Mouse (Mus musculus) heart, adult 2 months (tissue): Measurements from ENCODE around the gene Agbl4. TPM values are rescaled to one million over a fixed set of nuclear protein-coding genes. Genes with fewer than 3 reads are reported as not detected.
A peak's percentile ranks its signal among the peaks of the same experiment; 100 is the strongest.

Source experiments
- DNase-seq, 2 experiments: peaks; one replicate each; pipeline ENCODE4 v3.0.0; 2021
- H3K27ac ChIP-seq: fragments of 200-600 bp; 2 replicates; pipeline ENCODE4 v1.8.1; 2022
- H3K27me3 ChIP-seq: fragments of 200-500 bp; 2 replicates; pipeline ENCODE4 v1.6.1; 2012; ENCODE audit warnings: mild to moderate bottlenecking, low read length, inconsistent platforms, mixed read lengths; ENCODE audit not compliant: control insufficient read depth, insufficient read depth
- H3K36me3 ChIP-seq: fragments of 200-500 bp; 2 replicates; pipeline ENCODE4 v1.6.1; 2012; ENCODE audit warnings: low read length, inconsistent platforms; ENCODE audit not compliant: control insufficient read depth, insufficient read depth
- H3K4me1 ChIP-seq: fragments of 200-500 bp; 2 replicates; pipeline ENCODE4 v1.6.1; 2011; ENCODE audit warnings: low read length; ENCODE audit not compliant: control insufficient read depth, insufficient read depth
- H3K4me3 ChIP-seq: fragments of 200-600 bp; 2 replicates; pipeline ENCODE4 v1.8.1; 2022
- H3K79me2 ChIP-seq: fragments of 200-500 bp; replicated peaks from 2 replicates; pipeline ENCODE4 v1.6.1; 2012; ENCODE audit warnings: mild to moderate bottlenecking, inconsistent platforms, low read length, moderate library complexity, mixed read lengths; ENCODE audit not compliant: control insufficient read depth, insufficient read depth
- H3K9ac ChIP-seq: fragments of 200-500 bp; 2 replicates; pipeline ENCODE4 v1.6.1; 2012; ENCODE audit warnings: low read depth, mild to moderate bottlenecking, control low read depth, inconsistent platforms, low read length, mixed read lengths
- CTCF ChIP-seq: fragments of 200-600 bp; IDR thresholded peaks from 2 replicates; pipeline ENCODE4 v1.8.1; 2022; ENCODE audit warnings: antibody characterized with exemption, mild to moderate bottlenecking, moderate library complexity
- EP300 ChIP-seq: fragments of 200-500 bp; IDR thresholded peaks from 2 replicates; pipeline ENCODE4 v1.6.1; 2011; ENCODE audit warnings: low read depth, low read length, control low read depth; ENCODE audit not compliant: insufficient read depth
- POLR2A ChIP-seq: fragments of 200-500 bp; IDR thresholded peaks from 2 replicates; pipeline ENCODE4 v1.6.1; 2011; ENCODE audit warnings: mild to moderate bottlenecking, low read depth, low read length, control low read depth; ENCODE audit not compliant: insufficient read depth
- WGBS: fragments of 180-500 bp; shearing (Covaris S2); methylation state at CpG from one replicate; pipeline ENCODE4 v1.1.7; 2018; 5-methylcytosine and 5-hydroxymethylcytosine counted together
- intact Hi-C: fragments of 180-260 bp; cut with DNase I; formaldehyde crosslinking; loops from one replicate; pipeline ENCODE4 v1.15.1; 2025
- long read RNA-seq: library from polyadenylated mRNA; stranded (forward); transcript quantifications from one replicate; pipeline ENCODE4 v2.0.0, GENCODE M21; 2021
- polyA plus RNA-seq: library from polyadenylated mRNA; depleted of rRNA; stranded (reverse); fragments of >200 nt; gene quantifications from 2 replicates; pipeline ENCODE4 v1.2.3, GENCODE M21; 2012; rRNA removed
- total RNA-seq, 2 experiments: library from RNA; stranded (reverse); gene quantifications; 2 replicates each; pipeline ENCODE4 v1.2.3; 2021

Agbl4 gene
- total RNA-seq (under 1 TPM; 0.30 to 0.39 TPM), polyA plus RNA-seq (0.08 TPM in 1 of 2 replicates, not detected in the other)
- long read RNA-seq: 0 reads

DNA sequence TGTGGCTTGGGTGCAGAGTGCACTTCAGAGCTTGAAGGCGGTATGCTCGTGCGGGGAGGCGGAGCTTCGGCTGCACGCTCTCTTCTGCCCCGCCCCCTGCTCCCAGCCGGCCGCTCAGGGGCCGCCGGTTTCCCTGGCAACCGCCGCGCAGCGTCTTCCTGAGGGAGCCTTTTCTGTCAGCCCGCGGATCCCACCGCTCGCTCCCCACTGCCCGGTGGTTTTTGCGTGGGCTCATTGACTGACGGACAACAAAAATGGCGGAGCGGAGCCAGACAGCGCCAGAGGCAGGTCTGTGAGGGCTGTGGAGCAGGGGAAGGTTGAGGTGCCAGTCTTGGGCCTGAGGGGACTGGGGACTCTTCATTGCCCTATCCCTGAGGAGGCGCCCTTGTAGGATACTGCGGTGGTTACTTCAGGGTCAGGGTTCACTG is at the start of gene Agbl4:
Gene Agbl4, plus strand, starts transcription at position 44 of the 428 bp plus-strand sequence.
- H3K79me2 ChIP-seq: no peaks in the 10 kb centered on the region
- H3K36me3 ChIP-seq: no peaks in the 10 kb centered on the region
- no peaks in the 10 kb centered on the region for H3K4me1 ChIP-seq
- no peak within 1 kb of the TSS for H3K27ac ChIP-seq
- H3K4me3 ChIP-seq: peak within 1 kb of the TSS; percentile 52
- peak; percentile 40 to 49 for DNase-seq
- WGBS: 2% methylated on average over 27 of the region's 27 CpGs
- no peaks in the 10 kb centered on the region for H3K27me3 ChIP-seq
- intact Hi-C loops: no loop called here
- H3K9ac ChIP-seq: no peak within 1 kb of the TSS; the same call in 1 of the 2 replicates
- TF ChIP-seq POLR2A (no peak), EP300 (no peak), CTCF (no peak)

GRCm38 (mm10) chr4:110350856-110351177 is 46.6 kb upstream of the Agbl4 start:
- Histone ChIP-seq H3K4me3 (peak overlapping the region; percentile 54), H3K79me2 (no peaks in the 10 kb centered on the region), H3K36me3 (no peaks in the 10 kb centered on the region), H3K27ac (no peak overlapping the region), H3K4me1 (no peaks in the 10 kb centered on the region), H3K27me3 (no peaks in the 10 kb centered on the region), H3K9ac (no peak overlapping the region)
- intact Hi-C loops: no loop called here
- WGBS: 19% methylated on average over 6 of the region's 6 CpGs
- TF ChIP-seq CTCF (no peak), EP300 (no peak), POLR2A (no peak)
- no peak for DNase-seq

DNA sequence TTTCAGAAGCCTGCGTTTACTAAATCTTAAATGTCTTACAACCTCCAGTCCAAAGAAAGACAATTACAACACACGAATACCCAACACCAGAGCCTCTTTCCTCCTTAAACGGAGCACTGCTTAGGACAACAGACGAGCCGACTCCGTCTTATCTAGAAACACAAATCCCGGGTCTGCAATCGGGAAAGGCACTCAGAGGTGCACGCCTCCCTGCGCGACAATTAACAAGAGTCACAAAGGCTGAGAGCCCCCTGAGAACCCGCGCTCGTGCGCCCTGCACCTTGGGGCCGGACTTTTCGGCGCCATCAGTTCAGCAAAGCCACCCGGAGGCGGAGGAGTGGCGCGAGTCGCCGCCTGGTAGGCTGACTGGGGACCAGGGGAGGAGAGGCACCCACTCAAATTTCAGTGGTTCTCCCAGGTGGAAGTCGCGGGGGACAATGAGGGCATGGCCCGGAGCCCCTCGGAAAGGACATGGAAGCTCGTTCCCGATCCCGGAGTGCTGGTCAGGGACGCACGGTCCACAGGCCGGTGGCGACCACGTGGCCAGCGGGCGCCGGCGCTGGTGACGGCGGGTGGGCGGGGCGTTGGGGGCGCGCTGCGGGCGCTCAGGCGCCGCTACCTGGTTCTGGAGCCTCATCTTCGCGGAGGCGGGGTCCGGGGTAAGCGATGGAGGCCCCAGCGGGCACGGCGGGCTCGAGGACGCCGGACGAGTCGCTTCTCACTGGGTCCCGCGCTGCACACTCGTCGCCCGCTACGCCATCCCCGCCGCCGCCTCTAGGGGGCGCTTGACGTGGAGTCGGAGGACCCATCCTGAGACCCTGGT is 46.1 kb upstream of the Agbl4 start, which contains the start of gene Elavl4:
Gene Elavl4, minus strand, starts transcription at position 732 of the 823 bp plus-strand sequence.
- Histone ChIP-seq H3K79me2 (no peaks in the 10 kb centered on the region), H3K27me3 (no peaks in the 10 kb centered on the region), H3K36me3 (no peaks in the 10 kb centered on the region), H3K4me1 (no peaks in the 10 kb centered on the region), H3K27ac (no peak within 1 kb of the TSS), H3K9ac (no peak within 1 kb of the TSS), H3K4me3 (peak within 1 kb of the TSS; percentile 54)
- intact Hi-C loops: no loop called here
- DNase-seq: peak; percentile 28 to 52
- WGBS: 2% methylated on average over 75 of the region's 75 CpGs
- peak; percentile 73 for TF ChIP-seq CTCF
- TF ChIP-seq EP300: no peak
- TF ChIP-seq POLR2A: no peak

DNA sequence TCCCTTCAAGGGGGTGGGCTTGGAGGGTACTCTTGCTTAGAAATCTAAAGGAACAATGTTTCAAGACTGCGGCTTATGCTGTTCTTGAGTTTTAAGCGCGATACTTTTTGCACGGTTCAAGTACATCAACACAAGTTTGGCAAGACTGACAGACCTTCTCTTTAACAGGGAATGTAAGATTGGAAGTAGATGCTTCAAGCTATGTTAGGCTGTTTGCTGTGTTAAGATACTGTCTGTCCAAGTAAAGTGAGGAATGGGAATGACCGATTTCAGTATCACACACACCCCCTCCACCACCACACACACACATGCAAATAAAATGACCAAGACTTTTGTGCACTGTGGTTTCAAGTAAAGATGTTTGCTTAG is 45.5 kb upstream of the Agbl4 start:
- Histone ChIP-seq H3K27me3 (no peaks in the 10 kb centered on the region), H3K79me2 (no peaks in the 10 kb centered on the region), H3K4me3 (peak overlapping the region; percentile 54), H3K27ac (no peak overlapping the region), H3K9ac (no peak overlapping the region), H3K36me3 (no peaks in the 10 kb centered on the region), H3K4me1 (no peaks in the 10 kb centered on the region)
- intact Hi-C loops: no loop called here
- WGBS: 5% methylated on average over 5 of the region's 5 CpGs
- TF ChIP-seq POLR2A (no peak), CTCF (no peak), EP300 (no peak)
- no peak for DNase-seq

DNA sequence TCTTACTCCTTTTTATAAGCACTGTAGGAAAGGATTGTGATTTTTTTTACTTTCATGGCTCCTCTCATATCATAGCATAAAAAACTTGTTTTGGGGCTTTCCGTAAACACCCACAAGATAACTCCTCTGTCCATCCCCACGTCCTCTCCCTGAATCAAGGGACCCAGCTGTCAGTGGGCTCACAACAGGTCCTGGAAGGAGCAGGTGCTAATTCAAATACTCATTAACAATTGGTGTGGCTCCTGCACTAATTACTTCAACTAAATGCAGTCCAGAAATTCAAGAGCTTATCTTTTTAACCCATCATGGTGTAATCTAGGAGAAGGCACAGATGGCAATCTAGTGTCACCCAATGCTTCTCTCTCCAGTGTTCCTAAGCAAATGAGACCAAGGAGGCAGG is 36.9 kb upstream of the Agbl4 start:
- Histone ChIP-seq H3K4me3 (no peak overlapping the region), H3K36me3 (no peaks in the 10 kb centered on the region), H3K79me2 (no peaks in the 10 kb centered on the region), H3K27me3 (no peaks in the 10 kb centered on the region), H3K27ac (no peak overlapping the region), H3K9ac (no peak overlapping the region), H3K4me1 (no peaks in the 10 kb centered on the region)
- TF ChIP-seq POLR2A: no peak
- no peak for TF ChIP-seq CTCF
- intact Hi-C loops: no loop called here
- DNase-seq: no peak
- 71% methylated on average over 2 of the region's 2 CpGs for WGBS

DNA sequence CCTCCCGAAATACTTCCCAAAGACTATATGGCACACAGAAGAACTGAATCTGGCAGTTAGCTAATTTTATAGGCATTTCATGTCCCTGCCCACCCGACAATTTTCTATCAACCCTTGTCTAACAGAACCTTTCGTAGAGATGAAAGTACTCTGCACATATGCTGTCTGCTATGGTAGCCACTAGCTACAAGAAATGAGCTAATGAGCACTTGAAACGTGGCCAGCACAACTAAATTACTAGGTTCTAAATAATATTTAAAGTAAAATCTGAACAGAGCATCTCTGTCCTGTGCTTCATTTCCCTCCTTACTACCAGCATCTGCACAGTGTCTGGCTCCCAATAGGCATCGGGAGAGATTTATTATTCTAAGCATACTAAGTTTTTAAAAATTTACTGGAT is 1.2 kb upstream of the Agbl4 start:
- Histone ChIP-seq H3K27ac (no peak overlapping the region), H3K36me3 (no peaks in the 10 kb centered on the region), H3K4me3 (no peak overlapping the region), H3K79me2 (no peaks in the 10 kb centered on the region), H3K4me1 (no peaks in the 10 kb centered on the region), H3K9ac (no peak overlapping the region), H3K27me3 (no peaks in the 10 kb centered on the region)
- 80% methylated on average over 5 of the region's 5 CpGs for WGBS
- TF ChIP-seq POLR2A (no peak), EP300 (no peak), CTCF (no peak)
- no peak for DNase-seq
- intact Hi-C loops: no loop called here
